Mouse (Mus musculus) heart, embryonic 11.5 days (tissue): ENCODE measurements around the gene Rbp7. TPM values are rescaled to one million over a fixed set of nuclear protein-coding genes. Genes with fewer than 3 reads are reported as not detected.

Experiments used
- ATAC-seq: fragments of 200-750 bp; cut with Nextera tagmentation; replicated peaks from 2 replicates; pipeline ENCODE4 v1.8.0; 2017; ENCODE audit warnings: moderate library complexity; ENCODE audit not compliant: insufficient number of reproducible peaks, low FRiP score, low TSS enrichment
- H3K27ac ChIP-seq: fragments of 300-500 bp; sonication (generic); 2 replicates; pipeline ENCODE4 v1.5.1; 2014; ENCODE audit warnings: mild to moderate bottlenecking, low read depth, low read length
- H3K27me3 ChIP-seq: fragments of 300-500 bp; sonication (generic); 2 replicates; pipeline ENCODE4 v1.6.1; 2014; ENCODE audit warnings: mild to moderate bottlenecking, low read length, mixed read lengths; ENCODE audit not compliant: control insufficient read depth, insufficient read depth
- H3K36me3 ChIP-seq: fragments of 300-500 bp; sonication (generic); 2 replicates; pipeline ENCODE4 v1.6.1; 2014; ENCODE audit warnings: mild to moderate bottlenecking, low read length, moderate library complexity, mixed read lengths; ENCODE audit not compliant: control insufficient read depth, insufficient read depth
- H3K4me1 ChIP-seq: fragments of 300-500 bp; sonication (generic); 2 replicates; pipeline ENCODE4 v1.6.1; 2014; ENCODE audit warnings: low read length; ENCODE audit not compliant: control insufficient read depth, insufficient read depth
- H3K4me2 ChIP-seq: fragments of 300-500 bp; sonication (generic); 2 replicates; pipeline ENCODE4 v1.6.1; 2014; ENCODE audit warnings: mild to moderate bottlenecking, moderate library complexity
- H3K4me3 ChIP-seq: fragments of 300-500 bp; sonication (generic); 2 replicates; pipeline ENCODE4 v1.5.1; 2014; ENCODE audit warnings: low read depth, low read length
- H3K9ac ChIP-seq: fragments of 300-500 bp; sonication (generic); 2 replicates; pipeline ENCODE4 v1.6.1; 2014; ENCODE audit warnings: mild to moderate bottlenecking, low read depth, low read length, moderate library complexity
- H3K9me3 ChIP-seq: fragments of 300-500 bp; sonication (generic); replicated peaks from 2 replicates; pipeline ENCODE4 v1.6.1; 2016; ENCODE audit warnings: low read length; ENCODE audit not compliant: control insufficient read depth
- WGBS: fragments of 180-500 bp; shearing (Covaris S2); extraction: QIAGEN DNeasy Blood & Tissue Kit; methylation state at CpG from one replicate; pipeline ENCODE4 v1.1.7; 2014; ENCODE audit not compliant: insufficient replicate concordance; 5-methylcytosine and 5-hydroxymethylcytosine counted together
- polyA plus RNA-seq: library from polyadenylated mRNA; unstranded; fragments of >200 nt; fragmentation: Nextera tagmentation; extraction: Ambion mirVana; gene quantifications from 2 replicates; pipeline ENCODE4 v1.2.1, GENCODE M21; 2014

Rbp7 gene
- polyA plus RNA-seq, 1 experiment from 2014 or later, result 2.5 TPM

GRCm38 (mm10) chr4:149426325-149427199 lies 28.2 kb downstream of the Rbp7 start, which contains the start of gene Ube4b:
Ube4b (minus strand) TSS chr4:149426749.
- Histone ChIP-seq H3K9ac (peak within 1 kb of the TSS; percentile 93), H3K36me3 (no peaks in the 10 kb centered on the region), H3K4me2 (peak within 1 kb of the TSS; percentile 83), H3K27me3 (no peaks in the 10 kb centered on the region), H3K9me3 (no peaks in the 10 kb centered on the region), H3K4me3 (peak within 1 kb of the TSS; percentile 96), H3K27ac (peak within 1 kb of the TSS; percentile 99), H3K4me1 (peaks cover 4% of the 10 kb centered on the region; the same call in 1 of the 2 replicates)
- ATAC-seq, result peak; percentile 94
- under 1% methylated on average over 45 of the region's 50 CpGs for WGBS

GRCm38 (mm10) chr4:149425801-149426292 lies 28.9 kb downstream of the Rbp7 start:
- no peaks in the 10 kb centered on the region for H3K36me3 ChIP-seq
- H3K4me1 ChIP-seq, result peaks cover 9% of the 10 kb centered on the region; the same call in 1 of the 2 replicates
- H3K9ac ChIP-seq, result peak overlapping the region; percentile 93
- WGBS, result under 1% methylated on average over 35 of the region's 35 CpGs
- H3K4me3 ChIP-seq, result peak overlapping the region; percentile 96
- ATAC-seq, result peak; percentile 71
- H3K9me3 ChIP-seq, result no peaks in the 10 kb centered on the region
- H3K27ac ChIP-seq, result peak overlapping the region; percentile 99
- H3K4me2 ChIP-seq, result peak overlapping the region; percentile 83
- no peaks in the 10 kb centered on the region for H3K27me3 ChIP-seq

- peak overlapping the region; percentile 62 for H3K9ac ChIP-seq
- 3% methylated on average over 9 of the region's 9 CpGs for WGBS
Observed at GRCm38 (mm10) chr4:149424755-149425154, 30.0 kb downstream of the Rbp7 start.

GRCm38 (mm10) chr4:149417854-149418365 lies 36.9 kb downstream of the Rbp7 start:
- no peaks in the 10 kb centered on the region for H3K27me3 ChIP-seq
- H3K9ac ChIP-seq, result 0 out of 2 replicates have a peak overlapping the region, but pooled peaks have one; percentile 39
- H3K4me1 ChIP-seq, result peaks cover 43% of the 10 kb centered on the region
- no peak overlapping the region for H3K4me2 ChIP-seq
- ATAC-seq, result no peak
- H3K36me3 ChIP-seq, result no peaks in the 10 kb centered on the region
- no peak overlapping the region for H3K4me3 ChIP-seq
- no peak overlapping the region for H3K27ac ChIP-seq
- WGBS, result 90% methylated on average over 5 of the region's 5 CpGs
- no peaks in the 10 kb centered on the region for H3K9me3 ChIP-seq

More at GRCm38 (mm10) chr4:149424755-149425154, 30.0 kb downstream of the Rbp7 start:
- peak overlapping the region; percentile 41; the same call in 1 of the 2 replicates for H3K27ac ChIP-seq
- H3K4me3 ChIP-seq, result peak overlapping the region; percentile 96
- no peak for ATAC-seq
- peak overlapping the region; percentile 83 for H3K4me2 ChIP-seq
- peaks cover 12% of the 10 kb centered on the region; the same call in 1 of the 2 replicates for H3K4me1 ChIP-seq
- H3K36me3 ChIP-seq, result no peaks in the 10 kb centered on the region
- no peaks in the 10 kb centered on the region for H3K9me3 ChIP-seq
- H3K27me3 ChIP-seq, result no peaks in the 10 kb centered on the region

GRCm38 (mm10) chr4:149416986-149417385 lies 37.8 kb downstream of the Rbp7 start:
- H3K4me2 ChIP-seq, result no peak overlapping the region
- no peak overlapping the region for H3K9ac ChIP-seq
- peaks cover 43% of the 10 kb centered on the region for H3K4me1 ChIP-seq
- H3K27ac ChIP-seq, result no peak overlapping the region
- no peak for ATAC-seq
- no peaks in the 10 kb centered on the region for H3K9me3 ChIP-seq
- H3K27me3 ChIP-seq, result no peaks in the 10 kb centered on the region
- 79% methylated on average over 2 of the region's 2 CpGs for WGBS
- no peak overlapping the region for H3K4me3 ChIP-seq
- H3K36me3 ChIP-seq, result 0 out of 2 replicates have a peak, but pooled peaks cover 3% of the 10 kb centered on the region

GRCm38 (mm10) chr4:149416417-149416816 lies 38.4 kb downstream of the Rbp7 start:
- no peak overlapping the region for H3K9ac ChIP-seq

GRCm38 (mm10) chr4:149415651-149416169 lies 39.1 kb downstream of the Rbp7 start:
- Histone ChIP-seq H3K27ac (0 out of 2 replicates have a peak overlapping the region, but pooled peaks have one; percentile 62), H3K9ac (no peak overlapping the region), H3K4me2 (no peak overlapping the region), H3K36me3 (0 out of 2 replicates have a peak, but pooled peaks cover 3% of the 10 kb centered on the region), H3K4me1 (peaks cover 35% of the 10 kb centered on the region), H3K9me3 (no peaks in the 10 kb centered on the region), H3K4me3 (no peak overlapping the region), H3K27me3 (no peaks in the 10 kb centered on the region)
- ATAC-seq, result no peak
- 65% methylated on average over 13 of the region's 13 CpGs for WGBS

More at GRCm38 (mm10) chr4:149416417-149416816, 38.4 kb downstream of the Rbp7 start:
- 69% methylated on average over 10 of the region's 10 CpGs for WGBS
- H3K4me3 ChIP-seq, result no peak overlapping the region
- H3K36me3 ChIP-seq, result 0 out of 2 replicates have a peak, but pooled peaks cover 3% of the 10 kb centered on the region
- H3K27ac ChIP-seq, result 0 out of 2 replicates have a peak overlapping the region, but pooled peaks have one; percentile 62
- H3K9me3 ChIP-seq, result no peaks in the 10 kb centered on the region
- ATAC-seq, result no peak
- peaks cover 40% of the 10 kb centered on the region for H3K4me1 ChIP-seq
- H3K27me3 ChIP-seq, result no peaks in the 10 kb centered on the region
- H3K4me2 ChIP-seq, result no peak overlapping the region; the same call in 1 of the 2 replicates

GRCm38 (mm10) chr4:149414259-149414658 lies 40.5 kb downstream of the Rbp7 start:
- no peak overlapping the region for H3K9ac ChIP-seq
- H3K27me3 ChIP-seq, result no peaks in the 10 kb centered on the region
- H3K27ac ChIP-seq, result no peak overlapping the region
- no peak overlapping the region for H3K4me2 ChIP-seq
- no peak for ATAC-seq
- H3K9me3 ChIP-seq, result no peaks in the 10 kb centered on the region
- no peak overlapping the region for H3K4me3 ChIP-seq
- peaks cover 29% of the 10 kb centered on the region for H3K4me1 ChIP-seq
- H3K36me3 ChIP-seq, result 0 out of 2 replicates have a peak, but pooled peaks cover 3% of the 10 kb centered on the region
- WGBS, result 89% methylated on average over 3 of the region's 3 CpGs
